ENCODE assay signal across 8 mouse cellular contexts in genomic region chr11:59838426-59838825, GRCm38 (mm10). TPM values are rescaled to one million over a fixed set of nuclear protein-coding genes. Genes with fewer than 3 reads are reported as not detected.
A peak's percentile ranks its signal among the peaks of the same experiment; 100 is the strongest.
DNase-seq lines count a peak whose midpoint lies in the region; ATAC-seq lines count a peak whose summit lies in the region.

No protein-coding gene starts in this region.

- peak overlapping the region; percentile 62 for H3K4me2 ChIP-seq in forebrain, embryonic 11.5 days (ENCODE audit: low read depth, low read length, severe bottlenecking)
- peak overlapping the region; percentile 67 for H3K4me2 ChIP-seq in limb, embryonic 13.5 days (replicated peaks)
- peak overlapping the region; percentile 62 for H3K4me2 ChIP-seq in stomach, embryonic 14.5 days (replicated peaks; ENCODE audit: low read depth, low read length)

- peaks cover 58% of the 10 kb centered on the region for H3K4me1 ChIP-seq in megakaryocyte, embryonic 14.5 days
- H3K4me1 ChIP-seq in forebrain, embryonic 11.5 days (replicated peaks; ENCODE audit: control insufficient read depth, insufficient read depth, low read length), result peaks cover 5% of the 10 kb centered on the region
- H3K4me1 ChIP-seq in limb, embryonic 13.5 days, result peaks cover 22% of the 10 kb centered on the region
- H3K4me1 ChIP-seq in stomach, embryonic 14.5 days (ENCODE audit: control insufficient read depth, insufficient read depth, low read length), result peaks cover 14% of the 10 kb centered on the region

- no peaks in the 10 kb centered on the region for H3K27me3 ChIP-seq in megakaryocyte, embryonic 14.5 days (replicated peaks)
- H3K27me3 ChIP-seq in forebrain, embryonic 11.5 days (ENCODE audit: control insufficient read depth, insufficient read depth, low read length), result no peaks in the 10 kb centered on the region
- H3K27me3 ChIP-seq in limb, embryonic 13.5 days, result no peaks in the 10 kb centered on the region
- no peaks in the 10 kb centered on the region for H3K27me3 ChIP-seq in stomach, embryonic 14.5 days (ENCODE audit: control insufficient read depth, insufficient read depth, low read length)

- no peaks in the 10 kb centered on the region for H3K9me3 ChIP-seq in megakaryocyte, embryonic 14.5 days
- H3K9me3 ChIP-seq in forebrain, embryonic 11.5 days (ENCODE audit: control insufficient read depth, low read length), result no peaks in the 10 kb centered on the region
- H3K9me3 ChIP-seq in limb, embryonic 13.5 days, result no peaks in the 10 kb centered on the region
- H3K9me3 ChIP-seq in stomach, embryonic 14.5 days (ENCODE audit: control insufficient read depth, low read depth, low read length), result no peaks in the 10 kb centered on the region

- no peak for DNase-seq in forebrain, embryonic 11.5 days (ENCODE audit: low spot score)
- no peak for DNase-seq in left cerebral cortex, adult 11 months (ENCODE audit: low spot score)
- DNase-seq in gastrocnemius, postnatal 4 days (ENCODE audit: low spot score in 2 of 2), result no peak
- DNase-seq in kidney, postnatal 4 days, result no peak

- no peak overlapping the region for H3K27ac ChIP-seq in forebrain, embryonic 11.5 days (ENCODE audit: low read depth, low read length)
- H3K27ac ChIP-seq in limb, embryonic 13.5 days, result no peak overlapping the region
- H3K27ac ChIP-seq in stomach, embryonic 14.5 days (ENCODE audit: low read length), result no peak overlapping the region

- H3K9ac ChIP-seq in forebrain, embryonic 11.5 days (ENCODE audit: low read length), result no peak overlapping the region; the same call in 1 of the 2 replicates
- H3K9ac ChIP-seq in limb, embryonic 13.5 days, result peak overlapping the region; percentile 96
- peak overlapping the region; percentile 92; the same call in 1 of the 2 replicates for H3K9ac ChIP-seq in stomach, embryonic 14.5 days (replicated peaks; ENCODE audit: low read depth, low read length)

- H3K36me3 ChIP-seq in megakaryocyte, embryonic 14.5 days (replicated peaks; ENCODE audit: low read length), result peaks cover 61% of the 10 kb centered on the region
- H3K36me3 ChIP-seq in forebrain, embryonic 11.5 days (ENCODE audit: control insufficient read depth, insufficient read depth, low read length), result no peaks in the 10 kb centered on the region
- H3K36me3 ChIP-seq in limb, embryonic 13.5 days, result peaks cover 33% of the 10 kb centered on the region
- H3K36me3 ChIP-seq in stomach, embryonic 14.5 days (ENCODE audit: control insufficient read depth, insufficient read depth, low read length), result peaks cover 23% of the 10 kb centered on the region

- ATAC-seq in megakaryocyte, adult 5-6 weeks (ENCODE audit: poor library complexity, severe bottlenecking), result no peak
- ATAC-seq in forebrain, embryonic 11.5 days (replicated peaks; ENCODE audit: low FRiP score), result no peak
- ATAC-seq in limb, embryonic 13.5 days (ENCODE audit: low FRiP score, low read depth), result no peak
- ATAC-seq in stomach, embryonic 14.5 days (ENCODE audit: insufficient number of reproducible peaks, insufficient read depth, low FRiP score, low read depth), result no peak

- 71% methylated on average over 4 of the region's 4 CpGs for WGBS in forebrain, embryonic 11.5 days
- WGBS in limb, embryonic 13.5 days, result 60% methylated on average over 4 of the region's 4 CpGs
- 60% methylated on average over 4 of the region's 4 CpGs for WGBS in stomach, embryonic 14.5 days

- peak overlapping the region; percentile 100 for H3K4me3 ChIP-seq in megakaryocyte, embryonic 14.5 days (replicated peaks)
- peak overlapping the region; percentile 69 for H3K4me3 ChIP-seq in forebrain, embryonic 11.5 days (ENCODE audit: low read depth, low read length)
- peak overlapping the region; percentile 95 for H3K4me3 ChIP-seq in limb, embryonic 13.5 days
- peak overlapping the region; percentile 97 for H3K4me3 ChIP-seq in stomach, embryonic 14.5 days (ENCODE audit: low read depth, low read length)

RNA-seq across cellular contexts. Expression of gene Nt5m, which starts 0.8 kb away (rescaled TPM):
- polyA plus RNA-seq in megakaryocyte, embryonic 14.5 days (2012; ENCODE audit: insufficient read depth, low replicate concordance), result 42.2 and 46.8 TPM in 2 replicates
- 9.9 and 13.1 TPM in 2 replicates for total RNA-seq in megakaryocyte, adult 5-6 weeks (2015)
- total RNA-seq in megakaryocyte, adult 5-6 weeks (2017), result 7.7 and 11.3 TPM in 2 replicates
- polyA plus RNA-seq in forebrain, embryonic 11.5 days (2014; fragmentation: Nextera tagmentation; extraction: Ambion mirVana), result 39.1 and 40.5 TPM in 2 replicates
- polyA plus RNA-seq in limb, embryonic 13.5 days (2015; fragmentation: Nextera tagmentation; extraction: Ambion mirVana), result 40.3 and 44.8 TPM in 2 replicates
- 31.6 and 36.6 TPM in 2 replicates for polyA plus RNA-seq in stomach, embryonic 14.5 days (2014; fragmentation: Nextera tagmentation; extraction: Ambion mirVana)
- total RNA-seq in gastrocnemius, postnatal 4 days (2021), result 10 to 100 TPM; 18.8 to 22.6 TPM

RNA-seq across cellular contexts. Expression of gene Cops3, which starts 1.2 kb away (rescaled TPM):
- polyA plus RNA-seq in megakaryocyte, embryonic 14.5 days (2012; ENCODE audit: insufficient read depth, low replicate concordance), result 9.1 and 21.7 TPM in 2 replicates
- total RNA-seq in megakaryocyte, adult 5-6 weeks (2015), result 88.2 and 94.6 TPM in 2 replicates
- total RNA-seq in megakaryocyte, adult 5-6 weeks (2017), result 90.2 and 100 TPM in 2 replicates
- 251 and 258 TPM in 2 replicates for polyA plus RNA-seq in forebrain, embryonic 11.5 days (2014; fragmentation: Nextera tagmentation; extraction: Ambion mirVana)
- 219 and 228 TPM in 2 replicates for polyA plus RNA-seq in limb, embryonic 13.5 days (2015; fragmentation: Nextera tagmentation; extraction: Ambion mirVana)
- polyA plus RNA-seq in stomach, embryonic 14.5 days (2014; fragmentation: Nextera tagmentation; extraction: Ambion mirVana), result 206 and 221 TPM in 2 replicates
- total RNA-seq in gastrocnemius, postnatal 4 days (2021), result 10 to 100 TPM; 84.8 to 86.3 TPM

RNA-seq across cellular contexts. Expression of gene Flcn, which starts 28.6 kb away (rescaled TPM):
- polyA plus RNA-seq in megakaryocyte, embryonic 14.5 days (2012; ENCODE audit: insufficient read depth, low replicate concordance), result 12.2 and 19.0 TPM in 2 replicates
- total RNA-seq in megakaryocyte, adult 5-6 weeks (2015), result 11.3 and 11.4 TPM in 2 replicates
- 19.9 and 25.3 TPM in 2 replicates for total RNA-seq in megakaryocyte, adult 5-6 weeks (2017)
- polyA plus RNA-seq in forebrain, embryonic 11.5 days (2014; fragmentation: Nextera tagmentation; extraction: Ambion mirVana), result 36.0 and 36.7 TPM in 2 replicates
- polyA plus RNA-seq in limb, embryonic 13.5 days (2015; fragmentation: Nextera tagmentation; extraction: Ambion mirVana), result 38.4 and 40.8 TPM in 2 replicates
- polyA plus RNA-seq in stomach, embryonic 14.5 days (2014; fragmentation: Nextera tagmentation; extraction: Ambion mirVana), result 25.2 and 31.5 TPM in 2 replicates
- total RNA-seq in gastrocnemius, postnatal 4 days (2021), result 10 to 100 TPM; 28.2 to 28.8 TPM

RNA-seq across cellular contexts. Expression of gene Pld6, which starts 51.0 kb away (rescaled TPM):
- polyA plus RNA-seq in megakaryocyte, embryonic 14.5 days (2012; ENCODE audit: insufficient read depth, low replicate concordance), result 0.43 TPM in 1 of 2 replicates, not detected in the other
- not detected in 2 replicates for total RNA-seq in megakaryocyte, adult 5-6 weeks (2015)
- not detected in 2 replicates for total RNA-seq in megakaryocyte, adult 5-6 weeks (2017)
- 0.72 and 1.3 TPM in 2 replicates for polyA plus RNA-seq in forebrain, embryonic 11.5 days (2014; fragmentation: Nextera tagmentation; extraction: Ambion mirVana)
- 4.7 and 4.9 TPM in 2 replicates for polyA plus RNA-seq in limb, embryonic 13.5 days (2015; fragmentation: Nextera tagmentation; extraction: Ambion mirVana)
- polyA plus RNA-seq in stomach, embryonic 14.5 days (2014; fragmentation: Nextera tagmentation; extraction: Ambion mirVana), result 1.7 and 2.5 TPM in 2 replicates
- under 1 TPM; 0.44 to 0.66 TPM for total RNA-seq in gastrocnemius, postnatal 4 days (2021)
